Mouse (Mus musculus) embryo, embryonic 11 days (tissue): ENCODE data around the gene Nnmt.

Source experiments
- DNase-seq: peaks from one replicate; pipeline ENCODE4 v3.0.0-alpha.2; 2015

The Nnmt gene

DNA sequence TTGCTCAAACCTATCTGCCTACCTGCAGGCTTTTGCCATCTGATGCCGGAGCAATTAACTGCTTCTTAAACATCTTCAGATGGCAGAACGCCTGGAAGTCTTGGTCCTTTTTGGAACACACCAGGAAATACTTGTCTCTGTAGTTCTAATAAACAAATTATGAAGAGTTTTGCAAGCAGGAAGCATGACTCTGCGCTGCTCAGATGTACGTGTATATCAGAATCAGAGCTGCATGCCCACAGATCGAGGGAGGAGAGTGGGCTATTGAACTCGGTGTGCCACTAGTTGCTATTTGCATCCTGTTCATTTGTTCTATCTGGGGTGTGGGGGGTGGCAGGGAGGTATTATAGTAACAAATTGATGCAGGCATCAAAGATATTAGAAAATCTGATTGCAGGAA is 28.2 kb upstream of the Nnmt start:
- no peak for DNase-seq

DNA sequence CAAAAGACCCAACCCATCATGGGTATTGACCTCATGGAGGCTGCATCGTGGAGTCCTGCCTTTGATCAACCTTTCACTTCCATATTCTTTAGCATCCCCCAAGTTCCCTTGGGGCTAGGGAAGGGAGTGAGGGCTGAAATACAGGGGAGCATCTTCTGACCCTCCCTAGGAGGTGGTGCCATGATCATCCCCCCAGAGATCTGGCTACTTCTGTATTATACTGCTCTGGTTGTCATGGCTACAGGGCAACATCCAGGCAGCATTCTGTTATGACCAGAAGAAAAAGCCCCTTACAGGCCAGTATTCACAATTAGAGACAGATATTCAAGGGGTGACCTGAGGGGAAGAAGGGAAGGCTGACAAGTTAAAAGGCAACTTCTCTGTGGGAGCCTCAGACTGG is 14.3 kb upstream of the Nnmt start:
- DNase-seq, result no peak

DNA sequence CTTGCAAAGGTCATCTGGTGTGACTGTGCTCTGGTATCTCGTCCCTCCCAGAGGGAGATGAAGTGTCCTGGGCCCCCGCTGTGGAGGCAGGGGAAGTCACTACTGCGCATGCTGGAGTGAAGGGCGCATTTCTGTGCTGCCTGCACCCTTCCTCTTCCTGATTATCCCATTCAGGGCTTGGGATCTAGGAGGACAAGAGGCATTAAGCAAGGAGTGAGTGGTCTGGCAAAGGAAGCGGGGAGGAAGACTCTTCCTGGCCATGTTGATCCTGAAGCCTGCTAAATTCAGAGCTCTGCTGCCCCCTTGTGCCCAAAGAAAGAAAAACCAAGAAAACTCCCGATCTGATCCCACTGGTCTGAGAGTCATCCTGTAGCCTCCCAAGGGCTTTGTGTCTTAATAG is 13.6 kb upstream of the Nnmt start:
- DNase-seq, result peak; percentile 90

DNA sequence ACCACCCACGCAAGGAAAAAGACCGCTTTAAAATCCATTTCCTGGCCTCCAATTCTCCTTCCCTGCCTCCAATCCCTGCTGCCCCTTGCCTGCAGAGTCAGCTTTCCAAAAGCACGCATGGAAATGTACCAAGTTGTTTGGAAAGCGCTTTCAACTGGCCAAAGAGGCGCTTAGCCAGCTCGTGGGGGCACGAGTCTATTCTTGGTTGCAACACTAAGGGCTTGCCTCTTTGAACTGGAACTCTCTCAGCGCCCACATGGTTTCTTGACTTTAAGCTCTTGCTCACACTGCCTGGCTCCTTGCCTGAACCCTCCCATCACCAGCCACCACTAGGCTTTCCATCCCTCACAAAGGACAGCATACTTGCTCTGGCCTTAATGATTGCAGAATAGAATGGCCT is 13.2 kb upstream of the Nnmt start:
- no peak for DNase-seq

DNA sequence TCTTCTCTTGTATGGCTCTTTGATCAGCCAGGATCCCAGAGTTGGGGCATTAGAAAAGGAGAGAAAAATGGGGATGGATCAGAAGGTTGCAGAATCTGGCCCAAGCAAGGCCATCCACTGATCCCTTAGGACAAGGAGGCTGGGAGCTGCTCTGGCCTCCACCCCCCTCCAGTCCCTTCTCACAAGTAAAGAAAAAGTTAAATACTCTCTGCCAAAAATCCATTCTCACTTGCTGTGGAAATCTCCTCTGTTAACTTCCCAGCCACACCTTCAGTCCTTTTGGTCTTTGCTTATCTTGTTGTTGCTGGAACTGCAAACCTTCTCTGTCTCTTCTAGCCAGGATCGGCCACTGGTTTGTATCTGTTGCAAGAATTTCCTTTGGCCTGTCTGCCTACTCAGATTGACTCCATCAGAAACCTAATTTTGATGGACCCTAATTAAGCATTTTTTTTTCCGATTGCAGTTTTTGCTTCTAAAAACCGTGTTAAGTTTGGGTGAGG is 12.6 kb upstream of the Nnmt start:
- DNase-seq, result no peak

DNA sequence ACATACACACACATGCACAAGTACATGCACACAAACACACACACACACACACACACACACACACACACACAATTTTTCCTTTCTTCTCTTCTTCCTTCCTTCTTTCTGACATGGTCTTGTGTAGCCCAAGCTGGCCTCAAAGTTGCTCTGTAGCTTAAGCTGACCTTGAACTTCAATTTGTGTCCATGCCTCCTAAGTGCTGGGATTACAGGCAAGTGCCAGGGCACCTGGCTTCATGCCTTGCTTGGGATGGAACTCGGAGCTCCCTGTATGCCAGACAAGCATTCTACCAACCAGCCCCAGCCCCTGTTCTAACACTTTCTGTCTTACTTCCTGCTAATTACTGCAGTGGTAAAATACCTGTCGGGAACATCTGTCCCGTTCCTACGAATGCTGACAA is 8.3 kb upstream of the Nnmt start:
- no peak for DNase-seq

DNA sequence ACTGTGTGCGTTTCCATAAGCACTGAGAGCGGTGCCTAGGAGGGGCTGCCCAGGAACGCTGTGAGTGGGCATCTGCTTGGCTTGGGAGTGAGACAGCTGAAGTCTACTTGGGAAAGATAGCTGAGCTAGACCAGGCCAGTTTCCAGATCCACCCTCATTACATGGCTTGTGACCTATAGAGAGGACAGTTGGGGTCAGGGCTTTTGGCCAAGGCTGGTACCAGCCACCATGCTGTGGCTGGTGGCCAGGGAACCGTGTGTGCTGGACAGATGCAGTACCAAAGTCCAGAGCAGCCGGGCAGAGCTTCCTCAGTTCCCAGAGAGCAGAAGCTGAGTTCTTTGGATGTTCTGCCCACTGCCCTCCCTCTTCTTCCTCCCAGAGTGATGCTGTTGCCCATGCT is 7.6 kb upstream of the Nnmt start:
- no peak for DNase-seq

DNA sequence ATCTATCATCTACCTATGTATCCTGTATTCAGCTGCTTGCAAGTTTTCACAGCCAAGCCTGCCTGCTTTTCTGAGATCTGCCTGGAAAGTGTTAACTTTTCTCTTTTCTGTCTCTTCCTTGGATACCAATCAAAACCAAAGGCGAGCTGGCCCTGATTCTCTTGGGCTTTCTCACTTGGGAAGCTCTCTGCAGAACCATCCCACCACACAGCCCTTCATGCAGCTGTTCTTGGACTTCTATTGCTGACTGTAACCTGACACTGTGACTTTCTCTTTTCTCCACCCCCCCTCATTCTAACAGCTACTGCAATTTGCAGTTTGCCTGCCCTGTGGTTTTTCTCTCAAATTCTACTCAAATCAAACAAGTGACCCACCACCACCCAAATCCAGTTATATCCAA is 6.1 kb upstream of the Nnmt start:
- DNase-seq, result no peak

DNA sequence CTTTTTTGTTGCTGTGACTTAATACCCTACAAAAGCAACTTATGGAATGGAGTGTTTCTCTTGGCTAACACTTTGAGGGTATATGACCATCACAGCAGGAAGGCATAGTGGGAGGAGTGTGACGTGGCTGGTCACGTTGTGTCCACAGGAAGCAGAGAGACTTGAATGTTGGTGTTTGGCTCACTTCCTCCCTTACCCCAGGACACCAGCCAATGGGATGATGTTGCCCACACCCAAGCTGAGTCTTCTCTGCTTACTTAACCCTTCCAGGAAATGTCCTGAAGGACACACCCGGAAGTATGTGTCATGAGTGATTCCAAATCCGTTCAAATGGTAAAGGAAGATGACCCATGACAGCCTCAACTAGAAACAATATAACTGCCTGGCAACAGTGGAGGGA is 4.8 kb upstream of the Nnmt start:
- DNase-seq, result no peak

DNA sequence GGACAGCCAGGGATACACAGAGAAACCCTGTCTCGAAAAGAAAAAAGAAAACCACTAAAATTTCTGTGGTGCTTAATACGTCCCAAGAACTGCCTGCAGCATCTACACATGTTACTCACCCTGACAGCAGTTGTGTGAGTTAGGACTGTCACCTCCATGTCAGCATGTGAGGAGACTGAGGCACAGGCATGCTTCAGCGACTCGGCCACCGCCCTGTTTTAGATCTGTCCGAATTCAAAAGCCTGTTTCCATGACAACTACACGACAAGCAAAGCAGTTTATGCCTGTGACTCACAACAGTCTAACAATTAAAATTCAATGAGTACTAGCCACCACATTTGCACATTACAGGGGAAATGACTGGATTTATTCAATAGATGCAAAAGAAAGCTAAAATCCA is 2.5 kb upstream of the Nnmt start:
- DNase-seq, result peak; percentile 42

DNA sequence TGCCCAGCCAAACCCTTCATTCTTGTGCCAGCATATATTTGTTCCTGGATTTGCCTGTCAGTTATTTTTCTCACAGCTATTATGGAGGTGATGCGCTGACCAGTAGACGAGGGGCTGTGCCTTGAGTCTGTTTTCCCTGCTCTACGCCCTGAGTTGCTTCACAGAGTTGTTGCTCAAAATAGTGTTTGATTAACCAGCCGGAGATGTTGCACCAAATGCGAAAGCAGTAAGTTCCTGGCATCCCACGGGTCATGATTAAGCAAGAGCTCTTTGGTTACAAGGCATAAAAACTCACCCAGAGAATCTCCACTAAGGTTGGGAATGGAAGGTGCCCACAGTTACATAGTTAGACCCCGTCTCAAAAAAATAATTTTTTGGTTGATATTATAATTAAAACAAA is 1.2 kb upstream of the Nnmt start:
- no peak for DNase-seq

DNA sequence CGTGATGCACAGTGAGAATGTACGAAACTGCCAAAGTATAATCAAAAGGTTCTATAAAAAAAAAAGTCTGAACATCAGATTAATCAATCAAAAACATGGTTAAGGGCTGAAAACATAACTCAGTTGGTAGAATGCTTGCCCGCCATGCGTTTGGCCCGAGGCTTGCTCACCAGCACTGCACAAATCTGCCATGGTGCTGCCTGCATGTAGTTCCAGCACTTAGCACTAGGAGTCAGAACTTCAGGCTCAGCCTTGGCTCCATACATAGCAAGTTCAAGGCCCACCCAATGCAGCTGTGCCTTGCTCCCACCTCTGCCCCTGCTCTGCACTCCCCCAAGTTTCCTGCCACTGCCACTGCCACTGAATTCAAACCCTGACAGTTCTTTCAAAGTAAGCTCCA is 744 bp upstream of the Nnmt start:
- no peak for DNase-seq

DNA sequence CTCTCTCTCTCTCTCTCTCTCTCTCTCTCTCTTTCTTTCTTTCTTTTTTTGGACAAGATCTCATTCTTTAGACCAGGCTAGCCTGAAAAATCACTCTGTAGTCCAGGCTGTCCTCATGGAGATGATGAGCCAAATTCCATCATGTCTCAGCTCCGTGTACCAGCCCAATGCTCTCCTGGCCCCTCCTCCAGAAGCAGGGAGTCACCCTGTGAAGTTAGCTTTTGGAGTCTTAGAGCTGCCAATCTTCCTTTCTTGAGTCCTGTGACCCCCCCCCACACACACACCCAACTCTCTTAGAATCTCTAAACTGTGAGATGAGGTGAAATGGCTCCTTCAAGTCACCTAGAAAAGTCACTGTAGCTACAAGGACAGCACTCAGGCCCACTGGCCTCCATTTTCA is 727 bp downstream of the Nnmt start:
- DNase-seq, result no peak

DNA sequence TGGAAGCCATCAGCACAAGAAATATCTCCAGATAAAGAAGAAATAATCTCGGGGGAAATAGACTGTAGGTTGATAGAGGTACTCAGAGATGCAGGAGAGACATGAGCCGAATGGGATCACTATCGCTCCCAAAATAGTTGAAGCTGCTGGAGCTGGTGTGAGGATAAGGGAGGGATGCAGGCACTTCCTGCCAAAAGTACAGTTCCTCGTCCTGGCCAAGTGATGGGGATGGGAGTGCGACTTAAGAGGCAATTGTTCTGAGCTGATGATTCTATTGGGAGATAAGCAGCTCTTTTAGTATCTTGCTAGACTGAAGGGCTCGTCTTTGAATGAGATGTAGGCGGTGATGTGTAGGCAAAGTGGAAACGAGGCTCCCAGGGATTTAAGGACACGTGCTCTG is 4.1 kb downstream of the Nnmt start:
- DNase-seq, result no peak

DNA sequence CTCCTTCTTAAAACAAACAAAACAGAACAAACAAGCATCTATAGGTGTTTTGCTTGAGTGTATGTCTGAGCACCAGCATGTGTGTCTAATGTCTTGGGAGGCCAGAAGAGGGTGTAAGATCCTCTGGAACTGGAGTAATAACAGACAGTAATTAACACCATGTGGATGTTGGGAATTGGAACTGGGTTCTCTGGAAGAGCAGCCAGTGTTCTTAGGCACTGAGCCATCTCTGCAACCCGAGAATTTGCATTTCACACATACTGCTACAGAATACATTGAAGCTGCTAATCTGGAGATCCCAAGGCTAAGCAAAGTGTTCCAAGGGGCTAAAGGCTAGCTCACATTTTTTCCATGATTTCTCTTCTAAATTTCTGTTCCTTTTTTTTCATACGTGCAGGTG is 4.9 kb downstream of the Nnmt start:
- no peak for DNase-seq

DNA sequence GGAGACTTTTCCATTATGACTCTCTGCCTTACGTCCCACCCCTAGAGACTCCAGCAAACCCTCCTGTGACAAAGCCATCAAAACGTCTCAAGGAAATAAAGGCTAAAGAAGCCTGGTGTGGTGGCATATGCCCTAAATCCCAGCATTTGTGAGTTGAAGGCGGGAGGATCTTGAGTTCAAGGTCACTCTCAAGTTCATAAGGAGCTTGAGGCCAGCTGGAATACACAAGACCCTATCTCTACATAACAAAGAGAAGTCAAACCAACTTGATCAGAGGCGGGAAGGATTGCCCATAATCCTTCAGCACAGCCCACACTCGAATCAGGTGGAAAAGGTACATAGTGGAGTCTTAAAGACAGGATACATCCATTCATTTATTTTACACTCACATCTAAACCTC is 7.5 kb downstream of the Nnmt start:
- no peak for DNase-seq

DNA sequence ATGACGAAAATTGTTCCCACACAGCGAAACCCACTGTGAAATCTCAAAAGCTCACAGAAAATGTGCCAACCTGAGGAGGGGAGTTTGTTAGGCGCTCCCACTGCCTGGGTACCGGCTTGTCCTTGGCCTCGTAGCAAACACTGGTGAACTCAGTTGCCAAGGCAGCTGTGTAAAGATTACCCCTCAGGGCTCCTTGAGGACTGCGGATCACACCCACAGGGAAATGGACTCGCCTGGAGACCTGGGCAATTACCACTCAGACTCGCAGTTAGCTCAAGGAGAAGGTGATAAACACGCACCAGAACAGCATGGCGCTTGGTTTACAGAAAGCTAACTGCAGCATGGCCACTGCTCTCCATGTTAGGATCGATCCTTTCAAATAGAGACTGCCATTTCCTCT is 8.0 kb downstream of the Nnmt start:
- no peak for DNase-seq

DNA sequence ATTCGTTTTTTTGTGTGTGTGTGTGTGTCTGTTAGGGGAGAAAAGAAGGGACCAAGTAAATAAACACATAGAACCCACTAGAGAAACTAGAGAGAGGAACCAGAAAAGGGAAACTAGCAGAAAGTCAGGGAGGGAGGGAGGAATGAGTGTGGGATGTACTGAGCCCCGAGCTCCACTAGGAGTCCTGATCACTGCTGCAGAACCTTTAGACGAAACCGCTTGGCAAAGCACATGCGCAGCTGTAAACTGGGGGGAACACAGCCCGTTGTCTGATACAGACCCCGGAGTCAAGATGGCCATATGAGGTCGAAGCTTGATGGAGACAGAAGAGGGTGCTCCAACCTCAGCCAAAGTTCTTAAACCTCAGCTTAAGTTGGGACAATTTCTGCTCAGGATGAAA is 11.0 kb downstream of the Nnmt start:
- DNase-seq, result no peak

DNA sequence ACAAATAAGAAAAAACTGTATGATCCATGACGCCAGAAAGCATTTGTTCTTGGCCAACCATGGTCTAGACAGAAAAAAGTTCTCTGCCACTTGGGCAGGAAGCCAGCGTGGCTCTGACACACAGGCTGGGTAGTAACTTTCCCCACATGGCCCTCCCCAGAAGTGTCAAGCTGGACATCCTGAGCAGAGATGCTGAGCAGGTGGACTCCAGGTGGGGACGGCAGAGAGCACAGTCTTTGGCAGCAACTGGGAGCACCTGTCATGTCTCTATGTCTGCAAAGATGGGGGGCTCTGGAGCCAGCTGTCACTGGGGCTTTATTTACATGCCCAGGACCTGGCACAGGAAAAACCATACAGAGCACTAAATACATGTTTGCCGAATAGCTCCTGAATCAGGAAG is 14.3 kb downstream of the Nnmt start:
- DNase-seq, result no peak

DNA sequence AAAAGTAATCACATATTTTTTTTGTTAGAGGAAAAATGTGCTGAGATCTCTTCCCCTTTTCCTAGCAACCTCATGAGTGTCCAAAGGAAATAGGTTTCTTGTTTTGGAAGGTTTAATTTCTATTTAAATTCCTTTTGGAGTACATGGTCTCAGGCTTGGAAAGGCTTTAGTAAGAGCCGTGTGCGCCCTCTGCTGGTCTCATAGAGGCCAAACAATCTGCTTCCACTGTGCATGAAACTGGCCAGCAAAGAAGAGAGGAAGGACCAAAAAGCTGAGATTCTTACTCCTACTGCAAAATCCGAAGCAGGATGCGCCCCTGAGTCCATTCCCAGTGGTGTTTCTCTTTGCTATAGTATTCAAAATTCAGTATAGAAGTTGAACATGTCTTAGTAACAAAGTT is 18.6 kb downstream of the Nnmt start:
- peak; percentile 89 for DNase-seq

DNA sequence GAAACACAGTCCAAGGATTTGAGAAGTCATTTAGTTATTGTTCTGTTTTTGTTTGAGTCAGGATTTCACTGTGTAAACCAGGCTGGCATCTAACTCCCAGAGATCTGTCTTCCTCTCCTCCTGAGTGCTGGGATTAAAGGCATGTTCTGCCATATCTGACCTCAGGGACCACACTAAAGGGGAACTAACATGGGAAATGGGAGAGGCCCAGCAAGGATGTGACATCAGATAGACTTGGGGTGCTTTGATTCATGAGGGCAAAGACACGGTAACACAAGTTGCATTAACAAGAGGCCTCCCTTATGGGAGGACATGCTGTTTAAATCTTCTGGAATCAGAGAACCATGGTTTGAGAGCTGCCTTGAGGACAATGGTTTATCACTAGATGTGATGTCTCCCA is 24.1 kb downstream of the Nnmt start:
- no peak for DNase-seq

DNA sequence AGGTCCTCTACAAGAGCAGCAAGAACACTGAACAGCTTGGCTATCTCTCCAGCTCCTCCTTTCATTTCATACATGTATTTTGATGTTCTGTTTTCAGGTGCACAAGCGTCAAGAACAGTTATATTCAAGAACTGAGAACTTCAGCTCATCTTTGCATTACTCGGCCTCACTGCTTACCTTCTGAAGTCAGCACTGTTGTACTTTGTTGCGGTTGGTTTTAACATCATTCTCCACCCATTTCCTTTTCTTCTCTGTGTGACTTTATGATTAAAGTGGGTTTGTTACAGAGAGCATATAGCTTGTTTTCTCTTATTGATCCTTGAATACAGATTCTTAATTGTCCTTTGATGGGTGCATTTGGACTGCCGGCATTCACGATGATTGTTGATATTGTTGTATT is 42.6 kb downstream of the Nnmt start:
- DNase-seq, result no peak

DNA sequence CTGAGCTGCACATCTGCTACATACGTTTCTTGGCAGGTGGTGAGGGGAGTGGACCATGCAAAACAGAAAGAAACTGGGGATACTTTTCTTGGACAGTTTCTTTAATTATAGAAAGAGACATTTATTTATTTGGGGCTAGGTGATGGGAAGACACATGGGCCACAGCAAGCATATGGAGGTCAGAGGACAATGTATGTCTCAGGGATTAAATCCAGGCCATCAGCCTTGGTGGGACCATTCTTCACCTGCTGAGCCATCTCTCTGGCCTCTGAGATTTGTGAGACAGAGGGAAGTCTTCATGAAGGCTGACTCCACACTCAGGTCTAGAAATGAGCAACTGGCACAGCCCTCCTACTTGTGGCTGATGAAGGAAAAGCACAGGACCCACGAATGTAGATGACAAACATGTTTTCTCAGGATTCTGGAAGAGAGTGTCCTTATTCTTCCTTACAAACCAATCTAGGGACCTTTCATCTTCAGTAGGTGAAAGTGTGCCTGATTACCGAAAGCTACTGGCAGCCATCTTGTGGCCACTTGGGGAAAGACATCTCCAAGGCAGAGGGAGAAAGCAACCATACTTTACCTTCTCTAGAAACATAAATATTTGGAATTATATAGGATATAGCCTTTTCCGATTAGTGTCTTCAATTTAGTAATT is 45.3 kb downstream of the Nnmt start:
- DNase-seq, result peak; percentile 58

DNA sequence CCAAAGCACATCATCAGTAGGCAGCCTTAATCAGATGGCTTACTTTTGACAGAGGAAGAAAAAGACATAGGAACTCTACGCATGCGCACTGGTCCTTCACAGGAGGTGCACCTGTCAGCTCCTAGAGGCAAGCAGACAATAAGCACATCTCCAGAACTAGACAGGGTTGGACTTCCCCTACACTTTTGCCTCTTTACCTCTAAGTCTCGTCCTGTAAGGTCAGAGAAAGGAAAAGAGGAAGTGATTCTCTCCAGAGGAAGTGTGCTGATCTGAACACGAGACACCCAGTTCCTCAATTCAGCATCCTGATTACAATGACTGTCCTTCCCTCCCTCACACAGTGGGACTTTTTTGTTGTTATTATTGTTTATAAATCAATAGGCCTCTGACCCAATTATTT is 46.3 kb downstream of the Nnmt start:
- DNase-seq, result no peak

DNA sequence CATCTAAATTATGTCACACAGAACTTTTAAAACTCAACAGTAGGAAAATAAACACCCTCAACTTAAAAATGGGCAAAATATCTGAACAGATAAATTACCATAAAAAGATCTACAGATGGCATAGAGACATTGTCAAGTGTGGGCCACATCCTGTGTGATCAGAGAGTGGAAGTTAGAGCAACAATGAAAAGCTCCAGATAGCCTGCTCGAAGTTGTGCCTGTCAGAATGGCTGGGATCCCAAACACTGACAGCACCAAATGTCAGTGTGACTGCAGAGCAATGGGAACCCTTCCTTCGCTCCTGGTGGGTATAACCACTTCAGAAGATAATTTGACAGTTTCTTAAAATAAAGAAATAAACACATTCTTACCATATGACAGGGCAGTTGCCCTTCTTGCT is 55.9 kb downstream of the Nnmt start:
- DNase-seq, result no peak

DNA sequence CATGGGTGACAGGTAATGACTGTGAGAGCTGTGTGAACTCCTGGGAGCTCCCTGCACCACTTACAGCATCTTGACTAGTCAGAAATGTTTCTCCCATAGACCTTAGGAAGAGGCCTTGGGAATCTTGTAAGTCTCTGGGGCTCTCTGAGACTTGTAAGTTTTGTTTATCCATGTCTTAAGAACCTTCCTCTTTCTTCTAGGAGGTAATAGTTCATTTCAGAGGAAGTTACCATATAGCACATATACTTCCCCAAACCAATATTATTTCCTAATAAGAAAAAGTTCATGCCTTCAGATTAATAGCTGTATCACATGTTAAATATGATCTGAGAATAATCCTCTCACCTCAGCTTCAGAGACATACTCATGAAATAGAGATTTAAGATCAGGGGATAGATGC is 57.7 kb downstream of the Nnmt start:
- DNase-seq, result no peak
